Mouse (Mus musculus): Measurements from ENCODE around the gene Hypk. TPM values are rescaled to one million over a fixed set of nuclear protein-coding genes. Genes with fewer than 3 reads are reported as not detected.
A peak's percentile ranks its signal among the peaks of the same experiment; 100 is the strongest.

The Hypk gene
- polyA plus RNA-seq (2012; rRNA removed): 31.6 and 32.1 TPM in 2 replicates

DNA sequence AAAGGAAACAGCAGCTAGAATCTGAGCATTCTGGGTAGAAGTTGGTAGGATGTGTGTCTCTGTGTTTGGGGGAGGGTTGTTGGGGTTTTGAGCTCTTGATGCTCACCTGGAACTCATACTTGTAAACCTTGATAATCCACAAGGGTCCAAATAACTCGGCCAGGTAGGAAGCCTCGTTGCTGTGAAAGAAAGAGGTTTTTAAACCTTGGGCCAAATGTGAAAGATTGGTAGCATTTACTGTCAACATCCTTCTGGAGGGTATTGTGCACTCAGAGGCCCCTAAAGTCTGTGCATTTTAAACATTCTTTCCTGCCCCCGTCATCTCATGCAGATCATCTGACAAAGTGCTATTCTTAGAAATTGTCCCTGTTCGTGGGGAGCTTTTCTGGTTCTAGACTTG is at the start of gene Hypk:
Gene Hypk (plus strand): TSS at position 301 of the 400 bp plus-strand sequence.
- DNase-seq (ENCODE audit: low read depth): no peak
- TF ChIP-seq CTCF (IDR thresholded peaks at IDR 0.05; ENCODE audit: borderline replicate concordance, extremely low read depth, insufficient read depth, insufficient read length): no peak

DNA sequence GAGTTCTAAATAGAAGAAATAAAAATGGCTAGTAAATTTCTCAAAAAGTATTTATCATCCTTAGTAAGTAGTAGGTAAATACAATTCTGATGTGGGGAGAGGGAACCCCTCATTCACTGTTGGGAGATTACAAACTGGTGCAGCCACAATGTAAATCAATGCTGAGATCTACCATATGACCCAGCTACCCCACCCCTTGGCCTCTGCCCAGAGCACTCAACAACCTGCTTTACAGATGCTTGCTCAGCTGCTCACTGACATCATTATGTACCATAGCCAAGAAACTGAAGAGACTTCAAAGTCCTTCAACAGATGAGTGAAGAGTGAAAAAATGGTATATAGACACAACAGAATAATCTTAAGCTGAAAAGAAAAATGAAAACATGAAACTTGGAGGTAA is 49.8 kb upstream of the Hypk start:
- no peak for DNase-seq (ENCODE audit: low read depth)
- TF ChIP-seq POLR2A (IDR thresholded peaks at IDR 0.05; ENCODE audit: borderline replicate concordance, extremely low read depth, insufficient read depth, insufficient read length, poor library complexity, severe bottlenecking): no peak
- TF ChIP-seq CTCF (IDR thresholded peaks at IDR 0.05; ENCODE audit: borderline replicate concordance, extremely low read depth, insufficient read depth, insufficient read length): no peak

DNA sequence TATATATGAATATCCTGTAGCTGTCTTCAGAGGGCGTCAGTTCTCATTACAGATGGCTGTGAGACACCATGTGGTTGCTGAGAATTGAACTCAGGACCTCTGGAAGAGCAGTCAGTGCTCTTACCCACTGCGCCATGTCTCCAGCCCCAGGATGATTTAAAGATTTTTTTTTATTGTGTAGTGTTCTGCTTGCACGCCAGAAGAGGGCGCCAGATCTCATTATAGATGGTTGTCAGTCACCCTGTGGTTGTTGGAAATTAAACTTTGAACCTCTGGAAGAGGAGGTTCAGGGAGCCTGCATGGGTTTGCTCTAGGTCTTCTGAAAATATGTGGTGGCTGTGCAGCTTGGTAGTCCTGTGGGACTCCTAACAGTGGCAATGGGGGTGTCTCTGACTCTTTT is 44.9 kb upstream of the Hypk start:
- TF ChIP-seq POLR2A (IDR thresholded peaks at IDR 0.05; ENCODE audit: borderline replicate concordance, extremely low read depth, insufficient read depth, insufficient read length, poor library complexity, severe bottlenecking): no peak
- TF ChIP-seq CTCF (IDR thresholded peaks at IDR 0.05; ENCODE audit: borderline replicate concordance, extremely low read depth, insufficient read depth, insufficient read length): peak; percentile 41; the same call in 1 of the 2 replicates
- peak; percentile 2 for DNase-seq (ENCODE audit: low read depth)

DNA sequence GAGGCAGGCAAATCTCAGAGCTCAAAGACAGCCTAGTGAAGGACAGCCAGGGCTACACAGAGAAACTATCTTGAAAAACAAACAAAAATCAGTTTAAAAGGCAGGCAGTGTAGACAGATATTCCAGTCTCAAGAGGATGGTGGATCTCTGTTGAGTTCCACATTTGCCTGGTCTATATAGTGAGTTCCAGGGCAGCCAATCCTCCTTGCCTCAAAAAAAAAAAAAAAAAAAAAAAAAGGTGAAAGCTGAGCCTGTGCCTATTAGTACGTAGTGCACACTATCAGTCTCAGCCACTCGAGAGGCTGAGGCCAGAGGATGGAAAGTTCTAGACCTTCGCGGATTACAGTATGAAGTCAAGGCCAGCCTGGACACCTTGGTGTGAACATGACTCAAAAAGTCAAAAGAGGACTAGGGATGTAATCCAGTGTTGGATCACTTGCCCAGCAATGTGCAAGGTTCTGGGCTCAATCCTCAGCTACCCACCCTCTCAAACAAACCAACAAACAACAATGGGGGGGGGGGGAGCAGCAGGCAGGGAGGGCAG is 40.2 kb upstream of the Hypk start:
- TF ChIP-seq CTCF (IDR thresholded peaks at IDR 0.05; ENCODE audit: borderline replicate concordance, extremely low read depth, insufficient read depth, insufficient read length) (no peak), POLR2A (IDR thresholded peaks at IDR 0.05; ENCODE audit: borderline replicate concordance, extremely low read depth, insufficient read depth, insufficient read length, poor library complexity, severe bottlenecking) (no peak)
- no peak for DNase-seq (ENCODE audit: low read depth)

- TF ChIP-seq CTCF (IDR thresholded peaks at IDR 0.05; ENCODE audit: borderline replicate concordance, extremely low read depth, insufficient read depth, insufficient read length) (0 out of 2 replicates have a peak, but pooled peaks have one; percentile 11), POLR2A (IDR thresholded peaks at IDR 0.05; ENCODE audit: borderline replicate concordance, extremely low read depth, insufficient read depth, insufficient read length, poor library complexity, severe bottlenecking) (peak; percentile 95)
- peak; percentile 99 for DNase-seq (ENCODE audit: low read depth)
Measured at GRCm38 (mm10) chr2:121413387-121414042, 39.6 kb upstream of the Hypk start, which contains the start of the genes Pdia3 and Catsper2. Gene Pdia3, plus strand, starts transcription at chr2:121413775. Gene Catsper2, minus strand, starts transcription at chr2:121413792.

DNA sequence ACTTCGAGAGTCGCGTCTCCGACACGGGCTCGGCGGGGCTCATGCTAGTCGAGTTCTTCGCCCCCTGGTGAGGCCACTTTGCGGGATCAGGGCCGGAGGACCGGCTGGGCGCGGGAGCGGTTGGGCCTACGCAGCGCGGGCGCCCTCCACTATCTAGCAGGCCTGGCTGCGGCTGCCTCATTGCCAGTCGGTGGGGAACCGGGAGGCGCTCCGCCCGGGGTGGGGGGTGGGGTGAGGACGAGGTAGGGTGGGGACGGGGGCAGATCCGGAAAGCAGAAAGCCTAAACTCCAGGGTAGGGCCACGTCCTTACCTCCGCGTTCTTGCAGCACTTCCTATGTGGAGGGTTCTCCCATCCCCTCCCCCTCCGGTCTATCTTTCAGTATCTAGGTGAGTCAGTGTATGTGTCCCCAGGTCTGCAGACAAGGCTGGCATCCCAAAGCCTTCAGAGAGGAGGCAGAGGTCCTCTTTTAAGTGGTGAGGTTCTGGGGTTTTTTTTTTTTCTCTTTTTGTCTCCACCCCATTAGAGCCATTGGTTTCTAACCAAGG is 38.9 kb upstream of the Hypk start:
- TF ChIP-seq CTCF (IDR thresholded peaks at IDR 0.05; ENCODE audit: borderline replicate concordance, extremely low read depth, insufficient read depth, insufficient read length): no peak
- no peak for TF ChIP-seq POLR2A (IDR thresholded peaks at IDR 0.05; ENCODE audit: borderline replicate concordance, extremely low read depth, insufficient read depth, insufficient read length, poor library complexity, severe bottlenecking)
- peak; percentile 55 for DNase-seq (ENCODE audit: low read depth)

DNA sequence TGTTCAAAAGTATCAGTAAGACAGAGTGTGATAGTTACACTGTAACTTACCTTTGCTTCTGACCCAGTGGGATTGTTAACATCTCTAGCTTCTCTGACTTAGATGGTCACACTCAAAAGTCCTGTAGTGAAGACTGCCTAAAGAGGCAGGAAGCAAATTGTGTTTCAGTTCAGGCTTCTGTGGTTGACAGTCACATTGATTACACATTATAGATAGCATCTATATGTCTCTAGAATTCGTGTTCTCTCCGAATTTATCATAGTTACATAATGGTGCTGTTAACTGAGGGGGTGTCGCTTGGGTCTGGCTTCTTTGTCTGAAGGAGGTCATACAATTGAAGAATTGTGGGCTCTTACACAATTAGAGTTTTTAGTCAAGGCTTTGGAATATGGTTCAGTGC is 38.0 kb upstream of the Hypk start:
- TF ChIP-seq CTCF (IDR thresholded peaks at IDR 0.05; ENCODE audit: borderline replicate concordance, extremely low read depth, insufficient read depth, insufficient read length) (no peak), POLR2A (IDR thresholded peaks at IDR 0.05; ENCODE audit: borderline replicate concordance, extremely low read depth, insufficient read depth, insufficient read length, poor library complexity, severe bottlenecking) (no peak)

GRCm38 (mm10) chr2:121415591-121415990 is 37.5 kb upstream of the Hypk start:
- TF ChIP-seq CTCF (IDR thresholded peaks at IDR 0.05; ENCODE audit: borderline replicate concordance, extremely low read depth, insufficient read depth, insufficient read length): no peak
- TF ChIP-seq POLR2A (IDR thresholded peaks at IDR 0.05; ENCODE audit: borderline replicate concordance, extremely low read depth, insufficient read depth, insufficient read length, poor library complexity, severe bottlenecking): no peak

More for the DNA sequence above, 38.0 kb upstream of the Hypk start:
- no peak for DNase-seq (ENCODE audit: low read depth)

GRCm38 (mm10) chr2:121416356-121416755 is 36.7 kb upstream of the Hypk start:
- no peak for DNase-seq (ENCODE audit: low read depth)
- TF ChIP-seq CTCF (IDR thresholded peaks at IDR 0.05; ENCODE audit: borderline replicate concordance, extremely low read depth, insufficient read depth, insufficient read length) (no peak), POLR2A (IDR thresholded peaks at IDR 0.05; ENCODE audit: borderline replicate concordance, extremely low read depth, insufficient read depth, insufficient read length, poor library complexity, severe bottlenecking) (no peak)

More at GRCm38 (mm10) chr2:121415591-121415990, 37.5 kb upstream of the Hypk start:
- no peak for DNase-seq (ENCODE audit: low read depth)

DNA sequence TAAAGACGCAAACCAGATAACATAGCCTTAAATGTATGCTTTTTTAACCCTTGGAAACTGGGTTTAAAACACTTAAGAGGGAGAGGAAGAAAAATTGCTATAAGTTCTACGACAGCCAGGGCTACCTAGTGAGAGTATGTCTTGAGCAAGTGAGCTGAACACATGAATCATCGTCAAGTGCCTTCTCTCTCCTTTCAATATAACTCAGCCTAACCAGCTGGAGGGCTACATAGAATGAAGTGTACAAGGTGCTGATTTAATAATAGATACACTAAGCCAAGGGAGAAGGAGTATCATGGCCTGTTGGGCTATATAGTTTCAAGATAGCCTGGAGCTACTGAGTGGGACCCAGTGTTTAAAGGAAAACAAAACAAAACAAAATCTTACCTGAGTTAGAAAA is 34.6 kb upstream of the Hypk start:
- DNase-seq (ENCODE audit: low read depth): no peak
- TF ChIP-seq POLR2A (IDR thresholded peaks at IDR 0.05; ENCODE audit: borderline replicate concordance, extremely low read depth, insufficient read depth, insufficient read length, poor library complexity, severe bottlenecking): no peak
- no peak for TF ChIP-seq CTCF (IDR thresholded peaks at IDR 0.05; ENCODE audit: borderline replicate concordance, extremely low read depth, insufficient read depth, insufficient read length)

- DNase-seq (ENCODE audit: low read depth): no peak
- no peak for TF ChIP-seq CTCF (IDR thresholded peaks at IDR 0.05; ENCODE audit: borderline replicate concordance, extremely low read depth, insufficient read depth, insufficient read length)
- TF ChIP-seq POLR2A (IDR thresholded peaks at IDR 0.05; ENCODE audit: borderline replicate concordance, extremely low read depth, insufficient read depth, insufficient read length, poor library complexity, severe bottlenecking): no peak
Measured at GRCm38 (mm10) chr2:121423166-121423565, 29.9 kb upstream of the Hypk start.

GRCm38 (mm10) chr2:121425890-121426289 is 27.2 kb upstream of the Hypk start:
- no peak for TF ChIP-seq POLR2A (IDR thresholded peaks at IDR 0.05; ENCODE audit: borderline replicate concordance, extremely low read depth, insufficient read depth, insufficient read length, poor library complexity, severe bottlenecking)
- TF ChIP-seq CTCF (IDR thresholded peaks at IDR 0.05; ENCODE audit: borderline replicate concordance, extremely low read depth, insufficient read depth, insufficient read length): no peak
- no peak for DNase-seq (ENCODE audit: low read depth)

Measured in brain, embryonic 14.5 days (tissue).